Mouse (Mus musculus): Measurements from ENCODE around the gene Dnaja2. TPM values are rescaled to one million over a fixed set of nuclear protein-coding genes. Genes with fewer than 3 reads are reported as not detected.

The Dnaja2 gene
- total RNA-seq, 2 experiments from 2014 or later, result 193 to 201 TPM

DNA sequence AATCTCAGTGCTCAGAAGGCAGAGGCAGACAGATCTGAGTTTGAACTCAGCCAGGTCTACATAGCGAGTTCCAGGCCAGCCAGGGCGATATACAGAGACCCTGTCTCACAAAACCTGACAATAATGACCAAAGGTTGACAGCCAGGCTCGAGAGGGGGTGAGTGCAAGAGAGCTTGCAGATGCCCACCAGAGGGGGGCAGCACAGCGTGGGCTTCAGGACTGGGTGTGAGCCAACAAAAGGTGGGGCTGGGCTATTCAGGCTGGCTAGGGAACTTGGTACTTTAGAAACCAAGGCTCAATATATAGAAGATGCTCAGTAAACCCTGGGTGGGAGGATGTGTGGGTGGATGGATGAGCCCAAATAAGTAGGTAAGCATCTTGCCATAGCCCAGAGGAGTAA lies 46.5 kb downstream of the Dnaja2 start:
- DNase-seq (ENCODE audit: low spot score in 2 of 2), result no peak
- Histone ChIP-seq H3K4me3 (no peak overlapping the region), H3K27ac (no peak overlapping the region)
- TF ChIP-seq CTCF (conservative IDR thresholded peaks at IDR 0.05), result peak; percentile 58

GRCm38 (mm10) chr8:85506620-85507019 lies 48.5 kb downstream of the Dnaja2 start:
- TF ChIP-seq CTCF (conservative IDR thresholded peaks at IDR 0.05), result no peak
- Histone ChIP-seq H3K27ac (no peak overlapping the region), H3K4me3 (no peak overlapping the region)
- DNase-seq (ENCODE audit: low spot score in 2 of 2), result no peak

DNA sequence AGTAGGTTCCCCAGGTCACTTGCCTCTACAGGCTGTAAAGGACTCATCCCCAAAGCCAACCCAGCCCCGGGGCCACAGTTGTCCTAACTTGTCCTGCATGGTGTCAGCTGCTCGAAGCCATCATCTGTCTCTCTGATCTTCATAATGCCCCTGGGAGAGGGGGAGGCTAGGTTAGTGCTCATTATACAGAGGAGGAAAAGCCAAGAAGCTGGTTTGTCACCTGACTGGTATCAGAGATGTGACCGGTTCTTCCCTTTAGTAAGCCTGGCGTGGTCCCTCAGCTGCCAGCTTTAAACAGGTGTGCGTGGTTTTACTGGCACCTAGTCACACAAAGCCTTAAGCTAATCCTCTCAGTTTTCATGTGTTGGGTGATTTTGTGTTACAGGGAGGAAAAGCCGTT lies 50.4 kb downstream of the Dnaja2 start:
- no peak for TF ChIP-seq CTCF (conservative IDR thresholded peaks at IDR 0.05)
- DNase-seq (ENCODE audit: low spot score in 2 of 2), result no peak
- H3K27ac ChIP-seq, result no peak overlapping the region

DNA sequence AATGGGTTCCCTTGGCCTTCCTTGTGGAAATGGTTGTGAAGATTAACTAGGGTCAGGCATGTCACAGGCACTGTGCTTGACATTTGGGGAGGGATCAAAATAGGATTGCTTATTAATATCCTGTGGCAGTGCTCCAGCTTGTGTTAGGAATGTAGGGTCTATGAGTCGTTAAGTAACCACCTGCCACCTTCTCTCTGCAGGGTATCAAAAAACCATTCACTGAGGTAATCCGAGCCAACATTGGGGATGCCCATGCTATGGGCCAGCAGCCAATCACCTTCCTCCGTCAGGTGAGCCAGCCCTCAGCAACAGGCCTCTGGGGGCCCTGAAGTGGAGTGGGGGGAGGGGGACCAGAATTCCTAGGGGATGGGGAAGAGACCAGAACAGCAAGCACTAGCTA lies 52.1 kb downstream of the Dnaja2 start:
- no peak for TF ChIP-seq CTCF (conservative IDR thresholded peaks at IDR 0.05)
- Histone ChIP-seq H3K27ac (no peak overlapping the region), H3K4me3 (no peak overlapping the region)
- DNase-seq (ENCODE audit: low spot score in 2 of 2), result no peak

More for the DNA sequence above, 50.4 kb downstream of the Dnaja2 start:
- H3K4me3 ChIP-seq, result no peak overlapping the region

GRCm38 (mm10) chr8:85502381-85502780 lies 52.8 kb downstream of the Dnaja2 start:
- no peak for DNase-seq (ENCODE audit: low spot score in 2 of 2)
- H3K27ac ChIP-seq, result no peak overlapping the region
- H3K4me3 ChIP-seq, result no peak overlapping the region
- TF ChIP-seq CTCF (conservative IDR thresholded peaks at IDR 0.05), result no peak

DNA sequence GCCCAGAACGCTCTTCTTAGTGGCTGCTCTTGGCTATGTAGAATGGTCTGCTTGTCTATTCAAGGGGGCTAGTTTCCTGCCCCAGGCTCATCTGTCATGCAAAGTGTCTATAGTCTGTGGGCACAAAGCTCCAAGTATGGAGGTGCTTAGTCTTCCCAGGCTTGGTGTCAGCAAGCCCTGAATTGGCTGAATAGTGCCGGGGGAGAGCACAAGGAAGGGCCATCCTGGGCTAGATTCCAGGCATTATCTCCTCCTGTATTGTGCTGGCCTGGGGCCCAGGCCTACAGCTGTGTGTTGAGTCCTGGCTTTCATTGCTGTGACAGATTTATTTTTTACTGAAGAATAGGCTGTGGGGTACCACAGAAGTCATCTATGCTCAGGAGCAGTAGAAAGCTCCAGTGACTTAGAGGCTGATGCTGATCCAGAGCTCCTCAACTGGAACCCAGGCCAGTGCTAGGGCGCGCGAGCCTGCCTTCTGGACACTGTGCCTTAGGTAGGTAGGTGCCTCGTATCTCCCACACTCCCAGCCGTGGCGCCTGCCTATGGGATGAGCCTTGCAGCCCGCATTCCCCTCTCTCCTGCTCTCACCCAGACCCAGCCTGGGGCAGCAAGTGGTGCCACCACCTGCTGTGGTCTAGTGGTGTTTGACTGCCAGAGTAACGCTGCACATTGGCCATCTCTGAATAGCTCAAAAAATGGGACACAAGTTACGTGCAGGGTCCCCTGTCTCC lies 54.0 kb downstream of the Dnaja2 start:
- Histone ChIP-seq H3K27ac (peak overlapping the region; percentile 57; the same call in 1 of the 2 replicates), H3K4me3 (no peak overlapping the region)
- peak in 1 of 2 experiments; percentile 48 for DNase-seq (ENCODE audit: low spot score in 2 of 2)
- TF ChIP-seq CTCF (conservative IDR thresholded peaks at IDR 0.05), result no peak

- Histone ChIP-seq H3K27ac (peak overlapping the region; percentile 57; the same call in 1 of the 2 replicates), H3K4me3 (no peak overlapping the region)
- DNase-seq (ENCODE audit: low spot score in 2 of 2), result no peak
- TF ChIP-seq CTCF (conservative IDR thresholded peaks at IDR 0.05), result no peak
Measured at GRCm38 (mm10) chr8:85500460-85500859, 54.7 kb downstream of the Dnaja2 start.

DNA sequence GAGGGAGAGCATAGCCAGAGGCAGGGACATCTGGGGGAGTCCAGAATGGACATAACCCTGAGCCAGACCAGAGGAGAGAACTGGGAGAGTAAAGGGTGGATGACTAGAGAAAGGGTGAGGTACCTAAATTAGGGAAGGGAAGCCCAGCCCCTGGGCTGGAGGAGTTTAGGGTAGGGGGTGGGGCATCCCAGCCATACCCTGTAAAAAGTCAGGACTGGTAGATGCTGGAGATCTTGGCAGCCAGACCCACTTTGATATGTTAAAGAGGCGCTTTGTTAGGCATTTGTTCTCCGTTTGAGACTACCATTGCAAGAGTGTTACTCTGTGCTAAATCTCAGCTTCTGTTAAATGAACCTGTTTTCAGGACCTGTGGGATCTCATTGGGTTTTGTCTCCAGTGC lies 56.6 kb downstream of the Dnaja2 start:
- no peak for TF ChIP-seq CTCF (conservative IDR thresholded peaks at IDR 0.05)
- no peak for DNase-seq (ENCODE audit: low spot score in 2 of 2)
- Histone ChIP-seq H3K4me3 (no peak overlapping the region), H3K27ac (peak overlapping the region; percentile 8; the same call in 1 of the 2 replicates)

- no peak for TF ChIP-seq CTCF (conservative IDR thresholded peaks at IDR 0.05)
- DNase-seq (ENCODE audit: low spot score in 2 of 2), result no peak
Measured at GRCm38 (mm10) chr8:85496778-85497177, 58.4 kb downstream of the Dnaja2 start.

GRCm38 (mm10) chr8:85496125-85496524 lies 59.0 kb downstream of the Dnaja2 start:
- no peak overlapping the region for H3K4me3 ChIP-seq
- H3K27ac ChIP-seq, result 0 out of 2 replicates have a peak overlapping the region, but pooled peaks have one; percentile 93
- no peak for TF ChIP-seq CTCF (conservative IDR thresholded peaks at IDR 0.05)
- DNase-seq (ENCODE audit: low spot score in 2 of 2), result no peak

More at GRCm38 (mm10) chr8:85496778-85497177, 58.4 kb downstream of the Dnaja2 start:
- Histone ChIP-seq H3K27ac (no peak overlapping the region), H3K4me3 (no peak overlapping the region)

- Histone ChIP-seq H3K4me3 (peak overlapping the region; percentile 99), H3K27ac (peak overlapping the region; percentile 93)
- no peak for TF ChIP-seq CTCF (conservative IDR thresholded peaks at IDR 0.05)
- peak; percentile 47 to 50 for DNase-seq (ENCODE audit: low spot score in 2 of 2)
Measured at GRCm38 (mm10) chr8:85492940-85493931, 61.9 kb downstream of the Dnaja2 start.

GRCm38 (mm10) chr8:85492125-85492875 lies 62.8 kb downstream of the Dnaja2 start, which contains the start of gene Gpt2:
Gpt2 (plus strand) TSS chr8:85492576.
- TF ChIP-seq CTCF (conservative IDR thresholded peaks at IDR 0.05), result no peak; the same call in 1 of the 2 replicates
- H3K27ac ChIP-seq, result peak within 1 kb of the TSS; percentile 93
- DNase-seq (ENCODE audit: low spot score in 2 of 2), result peak; percentile 94 to 96
- H3K4me3 ChIP-seq, result peak within 1 kb of the TSS; percentile 99
